In genomic region chr6:124921539-124921938, GRCm38 (mm10) we compare ENCODE assay signal across 9 mouse cellular contexts. TPM values are rescaled to one million over a fixed set of nuclear protein-coding genes. Genes with fewer than 3 reads are reported as not detected.
DNase-seq lines count a peak whose midpoint lies in the region; ATAC-seq and TF ChIP-seq lines count a peak whose summit lies in the region.
"Had no signal": no experiment of that assay in that cellular context is flagged by ENCODE, and none has a peak within 500 bp of the region (broad histone marks: within the 10 kb centered on the region; RNA-seq: fewer than 3 reads in every experiment).

No protein-coding gene starts in this region.

- H3K9ac ChIP-seq in kidney, postnatal 0 days (ENCODE audit: low read depth, low read length), result no peak overlapping the region
- H3K9ac ChIP-seq in hindbrain, embryonic 12.5 days, result no peak overlapping the region
- H3K9ac ChIP-seq in midbrain, embryonic 16.5 days (ENCODE audit: low read depth, low read length), result no peak overlapping the region; the same call in 1 of the 2 replicates
- H3K9ac ChIP-seq: liver, embryonic 14.5 days had no signal

- H3K9me3 ChIP-seq in kidney, postnatal 0 days (replicated peaks; ENCODE audit: low read length), result no peaks in the 10 kb centered on the region
- H3K9me3 ChIP-seq in embryonic facial prominence, embryonic 10.5 days, result no peaks in the 10 kb centered on the region
- no peaks in the 10 kb centered on the region for H3K9me3 ChIP-seq in hindbrain, embryonic 12.5 days (replicated peaks)
- H3K9me3 ChIP-seq in midbrain, embryonic 16.5 days (replicated peaks; ENCODE audit: control insufficient read depth, low read length, poor library complexity, severe bottlenecking), result no peaks in the 10 kb centered on the region

- WGBS in kidney, postnatal 0 days, result 62% methylated on average over 4 of the region's 4 CpGs
- WGBS in embryonic facial prominence, embryonic 10.5 days, result 74% methylated on average over 4 of the region's 4 CpGs
- 65% methylated on average over 4 of the region's 4 CpGs for WGBS in hindbrain, embryonic 12.5 days
- 64% methylated on average over 4 of the region's 4 CpGs for WGBS in midbrain, embryonic 16.5 days

- H3K27me3 ChIP-seq in kidney, postnatal 0 days (ENCODE audit: insufficient read depth, low read length), result no peaks in the 10 kb centered on the region
- H3K27me3 ChIP-seq in embryonic facial prominence, embryonic 10.5 days (replicated peaks; ENCODE audit: low read depth, poor library complexity, severe bottlenecking), result no peaks in the 10 kb centered on the region
- H3K27me3 ChIP-seq in hindbrain, embryonic 12.5 days, result no peaks in the 10 kb centered on the region
- H3K27me3 ChIP-seq in midbrain, embryonic 16.5 days (ENCODE audit: control insufficient read depth, insufficient read depth, low read depth, low read length), result no peaks in the 10 kb centered on the region

- DNase-seq in kidney, postnatal 0 days (ENCODE audit: low spot score), result no peak
- no peak for DNase-seq in kidney, postnatal 4 days
- DNase-seq in embryonic facial prominence, embryonic 10.5 days (ENCODE audit: low spot score), result no peak
- DNase-seq in ovary, postnatal 10 days (ENCODE audit: low spot score), result no peak
- no peak for DNase-seq in spleen, adult 12 weeks (ENCODE audit: low spot score)
- DNase-seq in liver, result no peak

- no peak for ATAC-seq in kidney, postnatal 0 days (replicated peaks; ENCODE audit: low FRiP score, low read depth)
- no peak for ATAC-seq in hindbrain, embryonic 12.5 days (ENCODE audit: low FRiP score)
- no peak for ATAC-seq in midbrain, embryonic 16.5 days

- no peak for TF ChIP-seq CTCF in kidney, postnatal 0 days (IDR thresholded peaks at IDR 0.05; ENCODE audit: low read depth)

- peaks cover 21% of the 10 kb centered on the region for H3K4me1 ChIP-seq in kidney, postnatal 0 days (replicated peaks; ENCODE audit: insufficient read depth, low read length)
- H3K4me1 ChIP-seq in embryonic facial prominence, embryonic 10.5 days, result peaks cover 60% of the 10 kb centered on the region
- H3K4me1 ChIP-seq in hindbrain, embryonic 12.5 days, result peaks cover 29% of the 10 kb centered on the region
- peaks cover 27% of the 10 kb centered on the region for H3K4me1 ChIP-seq in midbrain, embryonic 16.5 days (ENCODE audit: control insufficient read depth, insufficient read depth, low read length)

- H3K4me3 ChIP-seq in kidney, postnatal 0 days (replicated peaks; ENCODE audit: low read depth, low read length), result no peak overlapping the region
- H3K4me3 ChIP-seq in embryonic facial prominence, embryonic 10.5 days, result no peak overlapping the region
- no peak overlapping the region for H3K4me3 ChIP-seq in hindbrain, embryonic 12.5 days
- no peak overlapping the region for H3K4me3 ChIP-seq in midbrain, embryonic 16.5 days (ENCODE audit: low read depth, low read length)

- H3K27ac ChIP-seq in kidney, postnatal 0 days, result peak overlapping the region; percentile 99; the same call in 1 of the 2 replicates
- H3K27ac ChIP-seq in embryonic facial prominence, embryonic 10.5 days (replicated peaks), result peak overlapping the region; percentile 100
- peak overlapping the region; percentile 100 for H3K27ac ChIP-seq in hindbrain, embryonic 12.5 days
- peak overlapping the region; percentile 100 for H3K27ac ChIP-seq in midbrain, embryonic 16.5 days (ENCODE audit: low read length)
- H3K27ac ChIP-seq: liver, embryonic 14.5 days had no signal

- H3K4me2 ChIP-seq in kidney, postnatal 0 days (ENCODE audit: low read length), result no peak overlapping the region
- H3K4me2 ChIP-seq in hindbrain, embryonic 12.5 days (replicated peaks), result no peak overlapping the region
- H3K4me2 ChIP-seq in midbrain, embryonic 16.5 days (ENCODE audit: low read length), result no peak overlapping the region

- no peaks in the 10 kb centered on the region for H3K36me3 ChIP-seq in kidney, postnatal 0 days (ENCODE audit: insufficient read depth, low read length)
- no peaks in the 10 kb centered on the region for H3K36me3 ChIP-seq in embryonic facial prominence, embryonic 10.5 days (replicated peaks)
- no peaks in the 10 kb centered on the region for H3K36me3 ChIP-seq in hindbrain, embryonic 12.5 days
- H3K36me3 ChIP-seq in midbrain, embryonic 16.5 days (ENCODE audit: control insufficient read depth, insufficient read depth, low read length), result no peaks in the 10 kb centered on the region

RNA-seq across cellular contexts. Expression of gene Ptms, which starts 1.6 kb away (rescaled TPM):
- 359 and 399 TPM in 2 replicates for polyA plus RNA-seq in kidney, postnatal 0 days (2015; fragmentation: Nextera tagmentation; extraction: Ambion mirVana)
- polyA plus RNA-seq in embryonic facial prominence, embryonic 10.5 days (2016; fragmentation: Nextera tagmentation; extraction: Ambion mirVana), result 203 and 213 TPM in 2 replicates
- polyA plus RNA-seq in hindbrain, embryonic 12.5 days (2016; fragmentation: Nextera tagmentation; extraction: Ambion mirVana), result 637 and 707 TPM in 2 replicates
- 700 and 743 TPM in 2 replicates for polyA plus RNA-seq in midbrain, embryonic 16.5 days (2015; fragmentation: Nextera tagmentation; extraction: Ambion mirVana)

RNA-seq across cellular contexts. Expression of gene Mlf2, which starts 9.6 kb away (rescaled TPM):
- polyA plus RNA-seq in kidney, postnatal 0 days (2015; fragmentation: Nextera tagmentation; extraction: Ambion mirVana), result 348 and 352 TPM in 2 replicates
- polyA plus RNA-seq in embryonic facial prominence, embryonic 10.5 days (2016; fragmentation: Nextera tagmentation; extraction: Ambion mirVana), result 390 and 408 TPM in 2 replicates
- 462 and 488 TPM in 2 replicates for polyA plus RNA-seq in hindbrain, embryonic 12.5 days (2016; fragmentation: Nextera tagmentation; extraction: Ambion mirVana)
- 543 and 556 TPM in 2 replicates for polyA plus RNA-seq in midbrain, embryonic 16.5 days (2015; fragmentation: Nextera tagmentation; extraction: Ambion mirVana)

RNA-seq across cellular contexts. Expression of gene Lag3, which starts 10.0 kb away (rescaled TPM):
- polyA plus RNA-seq in kidney, postnatal 0 days (2015; fragmentation: Nextera tagmentation; extraction: Ambion mirVana), result 2.5 and 2.9 TPM in 2 replicates
- 1.2 and 1.6 TPM in 2 replicates for polyA plus RNA-seq in embryonic facial prominence, embryonic 10.5 days (2016; fragmentation: Nextera tagmentation; extraction: Ambion mirVana)
- 1.9 and 2.1 TPM in 2 replicates for polyA plus RNA-seq in hindbrain, embryonic 12.5 days (2016; fragmentation: Nextera tagmentation; extraction: Ambion mirVana)
- polyA plus RNA-seq in midbrain, embryonic 16.5 days (2015; fragmentation: Nextera tagmentation; extraction: Ambion mirVana), result 2.5 and 3.9 TPM in 2 replicates

RNA-seq across cellular contexts. Expression of gene Cd4, which starts 33.5 kb away (rescaled TPM):
- 0.24 and 0.28 TPM in 2 replicates for polyA plus RNA-seq in kidney, postnatal 0 days (2015; fragmentation: Nextera tagmentation; extraction: Ambion mirVana)
- polyA plus RNA-seq in embryonic facial prominence, embryonic 10.5 days (2016; fragmentation: Nextera tagmentation; extraction: Ambion mirVana), result not detected in 2 replicates
- polyA plus RNA-seq in hindbrain, embryonic 12.5 days (2016; fragmentation: Nextera tagmentation; extraction: Ambion mirVana), result 0.06 TPM in 1 of 2 replicates, not detected in the other
- 0.11 TPM in 1 of 2 replicates, not detected in the other for polyA plus RNA-seq in midbrain, embryonic 16.5 days (2015; fragmentation: Nextera tagmentation; extraction: Ambion mirVana)

RNA-seq across cellular contexts. Expression of gene Cops7a, which starts 43.8 kb away (rescaled TPM):
- 153 and 157 TPM in 2 replicates for polyA plus RNA-seq in kidney, postnatal 0 days (2015; fragmentation: Nextera tagmentation; extraction: Ambion mirVana)
- polyA plus RNA-seq in embryonic facial prominence, embryonic 10.5 days (2016; fragmentation: Nextera tagmentation; extraction: Ambion mirVana), result 137 and 146 TPM in 2 replicates
- polyA plus RNA-seq in hindbrain, embryonic 12.5 days (2016; fragmentation: Nextera tagmentation; extraction: Ambion mirVana), result 99.5 and 101 TPM in 2 replicates
- polyA plus RNA-seq in midbrain, embryonic 16.5 days (2015; fragmentation: Nextera tagmentation; extraction: Ambion mirVana), result 87.6 and 94.0 TPM in 2 replicates
